Mouse (Mus musculus): ENCODE data around the gene Sipa1l2. TPM values are rescaled to one million over a fixed set of nuclear protein-coding genes. Genes with fewer than 3 reads are reported as not detected.

Gene Sipa1l2
- polyA plus RNA-seq, 1 experiment from 2014 or later, result 17.2 TPM

- ATAC-seq (ENCODE audit: low FRiP score, low read depth), result no peak
- peak overlapping the region; percentile 0; the same call in 1 of the 2 replicates for H3K27ac ChIP-seq
- H3K4me2 ChIP-seq (replicated peaks), result no peak overlapping the region
- peaks cover 36% of the 10 kb centered on the region for H3K4me1 ChIP-seq
- WGBS, result 69% methylated on average over 4 of the region's 4 CpGs
- no peak overlapping the region for H3K4me3 ChIP-seq
- no peaks in the 10 kb centered on the region for H3K27me3 ChIP-seq
- no peak overlapping the region for H3K9ac ChIP-seq
- no peaks in the 10 kb centered on the region; the same call in 1 of the 2 replicates for H3K36me3 ChIP-seq
- H3K9me3 ChIP-seq, result no peaks in the 10 kb centered on the region
Observed at GRCm38 (mm10) chr8:125518951-125519350, 50.7 kb downstream of the Sipa1l2 start.

DNA sequence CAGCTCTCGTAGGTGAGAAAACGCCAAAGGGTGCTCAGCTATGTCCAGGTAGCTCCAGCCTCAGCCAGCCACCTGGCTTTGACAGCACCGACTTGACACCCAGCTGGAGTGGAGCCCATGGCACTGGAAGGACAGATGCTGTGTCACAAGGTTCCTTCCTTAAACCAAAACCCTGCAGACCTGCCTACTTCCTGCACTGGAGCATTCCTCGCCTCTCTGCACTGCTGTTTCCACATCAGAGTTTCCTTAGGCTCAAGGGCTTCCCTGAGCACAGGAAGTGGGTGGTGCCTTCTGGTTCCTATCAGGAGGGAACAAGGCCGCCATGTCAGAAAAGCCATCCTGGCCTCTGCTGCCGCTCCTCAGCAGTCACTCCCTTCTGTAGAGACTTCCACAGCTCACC is 51.3 kb downstream of the Sipa1l2 start:
- H3K27ac ChIP-seq, result no peak overlapping the region; the same call in 1 of the 2 replicates
- H3K9me3 ChIP-seq, result no peaks in the 10 kb centered on the region
- peaks cover 36% of the 10 kb centered on the region for H3K4me1 ChIP-seq
- no peaks in the 10 kb centered on the region for H3K27me3 ChIP-seq
- H3K9ac ChIP-seq, result no peak overlapping the region
- no peaks in the 10 kb centered on the region; the same call in 1 of the 2 replicates for H3K36me3 ChIP-seq
- ATAC-seq (ENCODE audit: low FRiP score, low read depth), result no peak
- H3K4me3 ChIP-seq, result no peak overlapping the region
- 70% methylated on average over 6 of the region's 6 CpGs for WGBS
- H3K4me2 ChIP-seq (replicated peaks), result no peak overlapping the region

GRCm38 (mm10) chr8:125517397-125517796 is 52.2 kb downstream of the Sipa1l2 start:
- H3K27me3 ChIP-seq, result no peaks in the 10 kb centered on the region
- peaks cover 27% of the 10 kb centered on the region for H3K4me1 ChIP-seq
- no peaks in the 10 kb centered on the region; the same call in 1 of the 2 replicates for H3K36me3 ChIP-seq
- H3K9me3 ChIP-seq, result no peaks in the 10 kb centered on the region
- no peak overlapping the region for H3K4me2 ChIP-seq (replicated peaks)
- 71% methylated on average over 8 of the region's 8 CpGs for WGBS
- H3K4me3 ChIP-seq, result no peak overlapping the region
- H3K27ac ChIP-seq, result no peak overlapping the region
- no peak for ATAC-seq (ENCODE audit: low FRiP score, low read depth)
- H3K9ac ChIP-seq, result no peak overlapping the region

DNA sequence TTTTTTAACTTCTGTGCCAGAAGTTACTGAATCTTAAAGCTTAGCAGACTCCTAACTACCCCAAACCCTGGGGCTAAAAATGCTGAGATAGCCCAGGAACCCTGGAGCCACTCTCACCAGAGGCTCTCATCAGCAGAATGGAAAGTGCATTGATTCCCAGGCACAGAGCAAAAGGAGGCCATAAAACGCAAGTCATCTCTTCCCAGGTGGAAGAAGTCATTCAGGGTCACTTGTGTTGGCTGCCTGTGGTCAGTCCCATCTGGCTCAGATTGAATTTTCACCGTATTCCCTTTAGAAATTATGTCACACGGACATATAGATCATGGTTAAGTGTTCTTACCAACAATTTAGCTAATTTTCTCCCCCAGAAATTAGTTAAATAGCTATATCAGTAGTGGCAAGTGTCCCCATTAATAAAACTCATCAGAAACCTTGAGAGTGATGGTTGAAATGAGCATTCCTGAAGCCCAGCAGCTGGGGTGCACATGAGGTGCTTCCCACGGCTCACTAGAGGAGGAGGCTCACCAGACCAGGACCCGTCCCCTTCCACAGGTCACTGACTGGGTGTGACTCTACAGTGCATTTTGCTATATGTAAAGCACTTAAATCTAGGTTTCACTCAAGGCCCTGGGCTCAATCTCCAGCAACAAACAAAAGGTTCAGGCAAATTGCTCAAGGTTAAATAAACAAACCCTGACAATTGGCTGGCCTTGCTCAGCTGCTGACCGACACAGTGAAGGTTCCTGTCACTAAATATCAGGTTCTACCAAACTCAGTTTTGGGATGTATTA is 53.3 kb downstream of the Sipa1l2 start:
- 50% methylated on average over 6 of the region's 6 CpGs for WGBS
- H3K4me1 ChIP-seq, result peaks cover 21% of the 10 kb centered on the region

DNA sequence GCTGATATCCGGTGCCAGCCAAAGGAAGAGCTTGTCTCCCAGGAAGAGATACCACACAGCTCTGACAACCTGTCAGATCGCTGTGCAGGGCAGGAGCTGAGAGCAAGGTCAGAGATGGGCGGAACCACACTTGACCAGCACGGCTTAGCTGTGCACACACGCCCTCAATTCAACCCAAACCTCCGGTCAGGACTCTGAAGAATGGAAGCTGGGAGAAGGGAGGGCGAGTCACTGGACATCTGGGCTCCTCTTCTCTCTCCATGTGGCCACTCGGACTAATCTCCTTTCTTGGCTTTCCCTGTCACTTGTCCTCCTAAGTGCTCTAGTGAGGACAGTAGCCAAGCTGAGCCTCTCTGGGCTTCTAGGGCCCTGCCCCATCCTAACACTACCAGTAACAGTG is 53.9 kb downstream of the Sipa1l2 start:
- 71% methylated on average over 8 of the region's 8 CpGs for WGBS
- ATAC-seq (ENCODE audit: low FRiP score, low read depth), result no peak
- no peak overlapping the region for H3K4me2 ChIP-seq (replicated peaks)
- H3K27me3 ChIP-seq, result no peaks in the 10 kb centered on the region
- H3K27ac ChIP-seq, result no peak overlapping the region
- H3K4me1 ChIP-seq, result peaks cover 22% of the 10 kb centered on the region
- H3K9me3 ChIP-seq, result no peaks in the 10 kb centered on the region
- H3K36me3 ChIP-seq, result no peaks in the 10 kb centered on the region; the same call in 1 of the 2 replicates
- no peak overlapping the region for H3K9ac ChIP-seq
- no peak overlapping the region for H3K4me3 ChIP-seq

More for the DNA sequence above, 53.3 kb downstream of the Sipa1l2 start:
- no peak for ATAC-seq (ENCODE audit: low FRiP score, low read depth)
- Histone ChIP-seq H3K4me2 (replicated peaks) (no peak overlapping the region), H3K27ac (no peak overlapping the region), H3K4me3 (no peak overlapping the region), H3K36me3 (no peaks in the 10 kb centered on the region; the same call in 1 of the 2 replicates), H3K27me3 (no peaks in the 10 kb centered on the region), H3K9me3 (no peaks in the 10 kb centered on the region), H3K9ac (no peak overlapping the region)

GRCm38 (mm10) chr8:125513935-125514334 is 55.7 kb downstream of the Sipa1l2 start:
- Histone ChIP-seq H3K9me3 (no peaks in the 10 kb centered on the region), H3K27ac (no peak overlapping the region; the same call in 1 of the 2 replicates), H3K36me3 (no peaks in the 10 kb centered on the region; the same call in 1 of the 2 replicates), H3K4me3 (no peak overlapping the region), H3K27me3 (no peaks in the 10 kb centered on the region), H3K9ac (no peak overlapping the region), H3K4me1 (peaks cover 36% of the 10 kb centered on the region), H3K4me2 (replicated peaks) (no peak overlapping the region)
- ATAC-seq (ENCODE audit: low FRiP score, low read depth), result no peak
- 52% methylated on average over 5 of the region's 5 CpGs for WGBS

DNA sequence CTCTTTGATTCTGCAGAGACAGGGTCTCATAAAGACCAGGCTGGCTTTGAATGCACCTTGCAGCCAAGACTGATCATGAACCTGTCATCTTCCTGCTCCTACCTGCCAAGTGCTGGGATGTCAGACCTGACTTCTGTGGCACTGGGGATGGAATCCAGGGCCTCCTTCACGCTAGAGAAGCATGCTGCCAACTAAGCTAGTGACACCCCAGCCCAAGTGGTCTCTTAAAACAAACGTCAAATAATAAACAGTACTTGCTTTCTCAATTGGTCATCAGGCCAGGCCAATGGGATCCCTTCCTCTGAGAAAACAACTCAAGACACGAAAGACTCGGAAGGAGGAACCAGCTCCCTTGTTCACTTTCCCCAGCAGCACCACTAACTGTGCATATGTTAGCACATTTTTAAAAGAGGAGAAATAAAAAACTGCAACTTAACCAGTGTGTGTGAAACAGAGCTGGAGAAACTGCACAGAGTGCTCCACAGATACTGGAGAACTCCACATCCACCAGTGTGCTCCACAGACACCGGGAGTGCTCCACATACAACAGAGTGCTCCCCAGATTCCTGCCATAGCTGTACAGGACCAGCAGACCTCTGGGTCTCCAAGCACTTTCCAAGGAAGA is 56.3 kb downstream of the Sipa1l2 start:
- H3K4me3 ChIP-seq, result no peak overlapping the region
- H3K27ac ChIP-seq, result peak overlapping the region; percentile 29; the same call in 1 of the 2 replicates
- no peak overlapping the region for H3K9ac ChIP-seq
- H3K4me2 ChIP-seq (replicated peaks), result no peak overlapping the region
- WGBS, result 71% methylated on average over 5 of the region's 5 CpGs
- H3K4me1 ChIP-seq, result peaks cover 33% of the 10 kb centered on the region
- no peak for ATAC-seq (ENCODE audit: low FRiP score, low read depth)
- no peaks in the 10 kb centered on the region for H3K27me3 ChIP-seq
- H3K9me3 ChIP-seq, result no peaks in the 10 kb centered on the region
- no peaks in the 10 kb centered on the region; the same call in 1 of the 2 replicates for H3K36me3 ChIP-seq

- H3K9me3 ChIP-seq, result no peaks in the 10 kb centered on the region
- no peaks in the 10 kb centered on the region for H3K36me3 ChIP-seq
- no peak overlapping the region for H3K4me3 ChIP-seq
- WGBS, result 73% methylated on average over 1 of the region's 1 CpGs
- no peaks in the 10 kb centered on the region for H3K27me3 ChIP-seq
- H3K4me2 ChIP-seq (replicated peaks), result no peak overlapping the region
- no peak overlapping the region for H3K9ac ChIP-seq
- H3K4me1 ChIP-seq, result peaks cover 28% of the 10 kb centered on the region
- H3K27ac ChIP-seq, result no peak overlapping the region
- ATAC-seq (ENCODE audit: low FRiP score, low read depth), result no peak
Observed at GRCm38 (mm10) chr8:125512561-125512960, 57.0 kb downstream of the Sipa1l2 start.

GRCm38 (mm10) chr8:125510861-125511668 is 58.5 kb downstream of the Sipa1l2 start:
- Histone ChIP-seq H3K9ac (no peak overlapping the region), H3K9me3 (no peaks in the 10 kb centered on the region), H3K4me1 (peaks cover 28% of the 10 kb centered on the region), H3K27ac (no peak overlapping the region), H3K4me2 (replicated peaks) (no peak overlapping the region), H3K27me3 (no peaks in the 10 kb centered on the region), H3K36me3 (no peaks in the 10 kb centered on the region), H3K4me3 (no peak overlapping the region)
- no peak for ATAC-seq (ENCODE audit: low FRiP score, low read depth)
- WGBS, result 65% methylated on average over 14 of the region's 14 CpGs

GRCm38 (mm10) chr8:125509776-125510175 is 59.8 kb downstream of the Sipa1l2 start:
- Histone ChIP-seq H3K36me3 (no peaks in the 10 kb centered on the region), H3K27ac (no peak overlapping the region), H3K27me3 (no peaks in the 10 kb centered on the region), H3K4me2 (replicated peaks) (no peak overlapping the region), H3K4me1 (peaks cover 34% of the 10 kb centered on the region), H3K9ac (no peak overlapping the region), H3K4me3 (no peak overlapping the region), H3K9me3 (no peaks in the 10 kb centered on the region)
- ATAC-seq (ENCODE audit: low FRiP score, low read depth), result 0 out of 2 replicates have a peak, but pooled peaks have one; percentile 48
- whole genome bisulfite sequencing, result 24% methylated on average over 4 of the region's 4 CpGs

DNA sequence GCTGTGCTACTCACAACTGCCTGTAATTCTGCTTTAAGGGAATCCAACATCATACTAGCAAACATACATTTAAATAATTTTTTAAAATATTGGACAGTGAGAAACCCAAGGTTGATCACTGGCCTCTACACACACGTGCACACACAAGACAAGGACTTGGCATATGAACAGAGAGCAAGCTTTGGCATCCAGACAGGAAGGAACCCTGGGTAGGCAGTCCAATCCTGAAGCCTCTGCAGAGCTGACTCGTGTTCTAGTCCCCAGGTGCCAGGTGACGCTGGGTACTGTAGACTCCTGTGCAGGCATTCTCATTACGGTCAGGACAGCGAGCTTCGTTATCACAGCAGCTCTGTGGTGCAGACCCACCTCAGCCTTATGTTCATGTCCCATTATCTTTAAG is 60.4 kb downstream of the Sipa1l2 start:
- no peaks in the 10 kb centered on the region for H3K36me3 ChIP-seq
- H3K4me3 ChIP-seq, result no peak overlapping the region
- no peaks in the 10 kb centered on the region for H3K9me3 ChIP-seq
- WGBS, result 60% methylated on average over 6 of the region's 6 CpGs
- H3K27me3 ChIP-seq, result no peaks in the 10 kb centered on the region
- H3K9ac ChIP-seq, result no peak overlapping the region
- no peak overlapping the region for H3K27ac ChIP-seq
- H3K4me2 ChIP-seq (replicated peaks), result no peak overlapping the region
- H3K4me1 ChIP-seq, result peaks cover 40% of the 10 kb centered on the region
- no peak for ATAC-seq (ENCODE audit: low FRiP score, low read depth)

DNA sequence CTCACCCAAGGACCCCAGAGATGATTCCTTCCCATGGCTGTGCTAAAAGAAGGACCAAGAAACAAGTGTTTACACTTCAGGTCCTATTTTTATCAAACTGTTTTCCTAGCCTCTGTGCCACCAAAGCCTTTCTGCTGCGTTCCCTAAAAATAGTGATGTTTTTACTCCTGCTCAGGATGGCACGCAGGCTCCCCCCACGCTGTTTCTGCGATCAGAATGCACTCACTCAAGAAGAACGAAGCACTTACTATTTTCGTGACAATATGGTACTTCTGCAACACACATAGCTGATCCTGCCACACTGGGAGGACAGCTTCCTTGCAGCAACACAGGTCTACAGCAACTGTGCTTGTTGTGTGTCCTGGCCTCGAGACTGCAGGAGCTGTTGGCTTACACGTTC is 62.3 kb downstream of the Sipa1l2 start:
- no peak overlapping the region for H3K4me2 ChIP-seq (replicated peaks)
- no peaks in the 10 kb centered on the region for H3K27me3 ChIP-seq
- H3K4me1 ChIP-seq, result peaks cover 36% of the 10 kb centered on the region
- no peak overlapping the region for H3K27ac ChIP-seq
- no peak overlapping the region for H3K4me3 ChIP-seq
- H3K9me3 ChIP-seq, result no peaks in the 10 kb centered on the region
- no peaks in the 10 kb centered on the region for H3K36me3 ChIP-seq
- no peak overlapping the region for H3K9ac ChIP-seq
- 78% methylated on average over 8 of the region's 8 CpGs for WGBS
- ATAC-seq (ENCODE audit: low FRiP score, low read depth), result no peak
